Mouse (Mus musculus) hindbrain, embryonic 10.5 days (tissue): ENCODE data around the gene Tlr9. TPM values are rescaled to one million over a fixed set of nuclear protein-coding genes. Genes with fewer than 3 reads are reported as not detected.

Experiments used
- DNase-seq: peaks from one replicate; pipeline ENCODE4 v3.0.0-alpha.2; 2017; ENCODE audit warnings: low spot score
- H3K27ac ChIP-seq: fragments of 300-500 bp; sonication (generic); 2 replicates; pipeline ENCODE4 v1.5.1; 2016; ENCODE audit warnings: mild to moderate bottlenecking, moderate library complexity
- H3K27me3 ChIP-seq: fragments of 300-500 bp; sonication (generic); 2 replicates; pipeline ENCODE4 v1.6.1; 2016; ENCODE audit warnings: mild to moderate bottlenecking; ENCODE audit not compliant: poor library complexity, insufficient read depth, severe bottlenecking
- H3K36me3 ChIP-seq: fragments of 300-500 bp; sonication (generic); 2 replicates; pipeline ENCODE4 v1.6.1; 2016; ENCODE audit warnings: mild to moderate bottlenecking, moderate library complexity
- H3K4me1 ChIP-seq: fragments of 300-500 bp; sonication (generic); replicated peaks from 2 replicates; pipeline ENCODE4 v1.6.1; 2016; ENCODE audit warnings: mild to moderate bottlenecking
- H3K4me3 ChIP-seq: fragments of 300-500 bp; sonication (generic); 2 replicates; pipeline ENCODE4 v1.5.1; 2016; ENCODE audit warnings: mild to moderate bottlenecking, moderate library complexity
- H3K9me3 ChIP-seq: fragments of 300-500 bp; sonication (generic); 2 replicates; pipeline ENCODE4 v1.6.1; 2016; ENCODE audit warnings: mild to moderate bottlenecking, moderate library complexity
- WGBS: fragments of 180-500 bp; shearing (Covaris S2); methylation state at CpG from one replicate; pipeline ENCODE4 v1.1.7; 2016; 5-methylcytosine and 5-hydroxymethylcytosine counted together
- polyA plus RNA-seq: library from polyadenylated mRNA; unstranded; fragments of >200 nt; fragmentation: Nextera tagmentation; extraction: Ambion mirVana; gene quantifications from 2 replicates; pipeline ENCODE4 v1.2.1, GENCODE M21; 2016

Tlr9 gene
- polyA plus RNA-seq, 1 experiment from 2014 or later, result not detected

DNA sequence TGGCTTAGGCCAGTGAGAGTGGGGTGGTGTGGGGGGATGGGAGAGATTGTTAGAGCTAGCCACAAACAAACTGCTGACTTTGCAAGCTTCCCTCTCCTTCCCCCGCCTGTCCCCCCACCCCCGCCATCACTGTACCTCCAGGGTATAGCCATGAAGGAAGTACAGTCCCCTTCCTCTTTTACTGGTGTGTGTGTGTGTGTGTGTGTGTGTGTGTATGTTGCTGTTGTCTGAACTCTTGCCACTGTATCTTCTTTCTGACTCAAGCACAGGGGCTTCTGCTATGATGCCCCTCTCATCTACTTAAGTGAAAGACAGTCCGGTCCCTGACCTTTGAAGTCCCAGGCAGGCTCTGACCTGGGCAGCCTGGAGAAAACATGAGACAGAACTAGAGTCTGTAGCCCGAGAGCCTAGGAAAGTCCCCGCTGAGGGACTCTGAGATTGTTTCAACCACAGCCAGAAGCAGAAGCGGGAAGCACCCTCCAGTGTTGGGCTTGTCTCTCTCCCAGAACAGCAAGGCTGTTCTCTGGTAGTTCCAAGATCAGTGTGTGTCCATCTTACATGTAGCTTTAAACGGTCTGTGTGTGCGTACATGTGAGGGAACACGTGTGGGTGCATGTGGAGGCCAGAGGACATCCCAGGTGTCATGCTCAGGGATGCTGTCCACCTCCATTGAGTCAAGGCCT lies 7.8 kb downstream of the Tlr9 start:
- Histone ChIP-seq H3K4me1 (peaks cover 19% of the 10 kb centered on the region), H3K4me3 (no peak overlapping the region), H3K27me3 (peaks cover 22% of the 10 kb centered on the region), H3K9me3 (no peaks in the 10 kb centered on the region), H3K27ac (no peak overlapping the region), H3K36me3 (peaks cover 29% of the 10 kb centered on the region)
- no peak for DNase-seq
- WGBS, result 82% methylated on average over 9 of the region's 9 CpGs

DNA sequence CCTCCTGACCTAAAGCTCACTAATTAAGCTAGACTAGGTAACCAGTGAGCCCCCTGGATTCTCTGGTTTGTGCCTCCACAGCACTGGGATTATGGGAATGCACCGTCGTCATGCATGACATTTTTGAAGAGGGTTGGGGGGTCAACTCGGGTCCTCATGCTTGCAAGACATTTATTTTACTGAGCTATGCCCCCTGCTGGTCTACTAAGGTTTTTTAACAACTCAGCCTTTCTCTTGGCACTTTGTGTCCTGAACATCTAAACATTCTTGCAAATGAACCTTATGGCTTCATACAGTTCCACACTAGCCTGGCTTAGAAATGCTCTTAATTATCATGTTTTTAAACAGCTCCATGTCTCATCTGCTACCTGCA lies 8.3 kb downstream of the Tlr9 start:
- no peak for DNase-seq
- Histone ChIP-seq H3K27me3 (peaks cover 17% of the 10 kb centered on the region), H3K9me3 (no peaks in the 10 kb centered on the region), H3K27ac (no peak overlapping the region), H3K36me3 (peaks cover 35% of the 10 kb centered on the region), H3K4me1 (peaks cover 14% of the 10 kb centered on the region), H3K4me3 (no peak overlapping the region)
- 61% methylated on average over 3 of the region's 3 CpGs for WGBS

DNA sequence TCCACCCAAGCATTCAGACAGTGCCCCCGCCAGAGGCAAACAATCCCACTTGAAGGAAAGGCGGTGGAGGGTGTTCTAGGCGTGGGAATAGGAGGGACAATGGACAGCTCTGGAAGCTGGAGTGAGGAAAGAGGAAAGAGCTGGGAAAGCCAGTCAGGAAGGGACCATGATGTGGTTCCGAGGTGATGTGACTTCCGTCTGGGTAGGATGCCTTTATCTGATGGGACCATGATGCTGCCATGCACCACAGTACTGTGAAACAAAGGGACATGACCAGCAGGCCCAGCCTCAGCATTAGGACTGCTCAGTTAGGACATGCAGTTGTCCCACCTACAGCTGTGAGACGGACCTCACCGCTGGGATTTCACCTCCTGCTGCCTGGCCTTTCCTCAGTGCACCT lies 8.8 kb downstream of the Tlr9 start:
- H3K27ac ChIP-seq, result no peak overlapping the region
- no peak for DNase-seq
- H3K36me3 ChIP-seq, result peaks cover 40% of the 10 kb centered on the region
- no peaks in the 10 kb centered on the region for H3K9me3 ChIP-seq
- peaks cover 12% of the 10 kb centered on the region for H3K27me3 ChIP-seq
- H3K4me1 ChIP-seq, result peaks cover 9% of the 10 kb centered on the region
- H3K4me3 ChIP-seq, result no peak overlapping the region
- 82% methylated on average over 7 of the region's 7 CpGs for WGBS

DNA sequence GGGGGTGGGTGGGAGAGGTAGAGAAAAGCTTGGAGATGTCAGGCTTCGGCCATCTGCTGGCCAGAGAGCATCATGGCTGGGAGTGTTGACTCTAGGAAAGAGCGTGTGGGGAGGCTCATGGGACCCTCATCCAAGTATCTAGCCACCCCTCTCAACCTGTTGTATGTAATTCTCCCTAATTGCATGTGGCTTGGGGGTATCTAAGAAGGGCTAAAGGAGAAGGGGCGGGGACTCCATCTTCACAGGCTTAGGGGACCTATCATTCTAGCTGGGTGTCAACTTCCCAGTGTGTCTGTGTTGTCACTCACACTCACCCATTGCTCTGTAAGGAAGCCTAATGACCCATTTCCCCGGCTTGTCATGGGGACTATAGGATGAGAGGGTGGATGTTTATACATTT lies 9.4 kb downstream of the Tlr9 start:
- peaks cover 6% of the 10 kb centered on the region for H3K27me3 ChIP-seq
- DNase-seq, result no peak
- H3K36me3 ChIP-seq, result peaks cover 46% of the 10 kb centered on the region
- 89% methylated on average over 4 of the region's 4 CpGs for WGBS
- no peaks in the 10 kb centered on the region for H3K9me3 ChIP-seq
- H3K4me1 ChIP-seq, result peaks cover 3% of the 10 kb centered on the region; the same call in 1 of the 2 replicates
- H3K27ac ChIP-seq, result no peak overlapping the region
- no peak overlapping the region for H3K4me3 ChIP-seq

- WGBS, result 85% methylated on average over 3 of the region's 3 CpGs
- no peak for DNase-seq
- Histone ChIP-seq H3K36me3 (peaks cover 57% of the 10 kb centered on the region), H3K27ac (no peak overlapping the region), H3K4me1 (no peaks in the 10 kb centered on the region), H3K27me3 (no peaks in the 10 kb centered on the region), H3K9me3 (no peaks in the 10 kb centered on the region), H3K4me3 (no peak overlapping the region)
These were observed 10.6 kb downstream of the Tlr9 start for GRCm38 (mm10) chr9:106232956-106233355.

- Histone ChIP-seq H3K27me3 (no peaks in the 10 kb centered on the region), H3K4me3 (no peak overlapping the region), H3K9me3 (no peaks in the 10 kb centered on the region), H3K36me3 (peaks cover 67% of the 10 kb centered on the region), H3K4me1 (no peaks in the 10 kb centered on the region), H3K27ac (no peak overlapping the region)
- no peak for DNase-seq
- 80% methylated on average over 6 of the region's 6 CpGs for WGBS
These were observed 11.6 kb downstream of the Tlr9 start for GRCm38 (mm10) chr9:106233953-106234352.

DNA sequence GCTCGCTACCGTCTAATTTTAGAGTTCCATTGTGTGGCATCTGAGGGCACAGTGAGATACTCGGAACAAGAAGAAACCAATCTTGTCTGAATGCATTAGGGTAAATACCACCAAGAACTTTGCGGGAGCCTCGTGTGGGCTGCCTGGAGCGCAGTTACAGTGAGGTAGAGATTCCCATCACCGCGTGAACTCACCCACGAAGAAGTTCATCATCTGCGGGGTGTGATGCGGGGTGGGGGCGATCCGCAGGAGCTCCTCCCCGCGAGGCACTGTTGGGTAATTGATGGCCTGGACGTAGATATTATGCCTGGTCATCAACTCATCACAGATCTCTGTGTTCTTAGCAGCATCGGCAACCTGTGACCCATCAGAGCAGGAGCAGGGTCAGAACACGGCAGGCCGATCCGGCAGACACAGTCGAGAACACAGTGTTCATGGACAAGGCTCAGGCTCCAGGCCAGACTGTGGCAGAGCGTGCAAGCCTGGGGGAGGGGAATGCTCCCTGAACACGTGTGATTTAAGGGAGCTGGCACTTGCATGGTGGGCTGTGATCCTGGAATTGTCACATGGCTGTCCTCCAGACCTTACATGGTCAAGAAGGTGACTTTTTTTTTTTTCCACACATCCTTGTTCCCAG lies 12.9 kb downstream of the Tlr9 start:
- Histone ChIP-seq H3K27ac (no peak overlapping the region), H3K9me3 (no peaks in the 10 kb centered on the region), H3K4me1 (no peaks in the 10 kb centered on the region), H3K27me3 (no peaks in the 10 kb centered on the region), H3K4me3 (no peak overlapping the region), H3K36me3 (peaks cover 81% of the 10 kb centered on the region)
- WGBS, result 94% methylated on average over 23 of the region's 23 CpGs
- no peak for DNase-seq

DNA sequence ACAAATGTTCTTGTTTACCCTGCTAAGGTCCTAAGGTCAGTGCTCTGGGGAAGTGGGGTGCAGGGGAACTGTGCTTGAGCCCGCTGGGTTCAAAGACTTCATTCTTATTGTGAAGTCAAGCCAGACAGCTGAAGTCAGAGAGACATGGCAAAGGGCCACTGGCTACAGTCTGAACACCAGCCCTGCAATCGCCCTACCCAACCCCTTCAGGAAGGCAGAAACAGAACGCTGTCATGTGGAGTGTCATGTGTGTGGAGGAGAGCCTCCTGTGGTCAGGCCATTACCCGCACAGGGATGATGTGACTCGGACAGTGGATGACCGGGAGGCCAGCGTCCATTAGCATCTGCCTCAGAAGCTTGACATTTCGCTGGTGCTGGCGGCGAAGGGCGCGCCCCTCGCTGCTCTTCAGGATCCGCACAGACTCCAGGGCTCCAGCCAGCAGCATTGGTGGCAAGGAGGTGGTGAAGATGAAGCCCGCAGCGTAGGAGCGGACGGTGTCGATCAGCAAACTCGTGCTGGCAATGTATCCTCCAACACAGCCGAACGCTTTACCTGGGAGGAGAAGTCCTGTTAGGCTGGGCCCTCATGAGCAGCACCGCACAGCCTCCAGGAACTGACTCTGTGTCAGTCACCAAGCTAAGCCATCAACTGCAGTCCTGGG lies 13.9 kb downstream of the Tlr9 start:
- Histone ChIP-seq H3K4me3 (no peak overlapping the region), H3K27ac (no peak overlapping the region), H3K36me3 (peaks cover 90% of the 10 kb centered on the region), H3K9me3 (no peaks in the 10 kb centered on the region), H3K4me1 (no peaks in the 10 kb centered on the region), H3K27me3 (no peaks in the 10 kb centered on the region)
- 91% methylated on average over 23 of the region's 23 CpGs for WGBS
- DNase-seq, result no peak

- no peak overlapping the region for H3K27ac ChIP-seq
- no peaks in the 10 kb centered on the region for H3K27me3 ChIP-seq
- H3K36me3 ChIP-seq, result peaks cover 96% of the 10 kb centered on the region
- no peak overlapping the region for H3K4me3 ChIP-seq
- H3K9me3 ChIP-seq, result no peaks in the 10 kb centered on the region
- 89% methylated on average over 3 of the region's 3 CpGs for WGBS
- H3K4me1 ChIP-seq, result no peaks in the 10 kb centered on the region
- no peak for DNase-seq
These were observed 14.4 kb downstream of the Tlr9 start for GRCm38 (mm10) chr9:106236818-106237211.

DNA sequence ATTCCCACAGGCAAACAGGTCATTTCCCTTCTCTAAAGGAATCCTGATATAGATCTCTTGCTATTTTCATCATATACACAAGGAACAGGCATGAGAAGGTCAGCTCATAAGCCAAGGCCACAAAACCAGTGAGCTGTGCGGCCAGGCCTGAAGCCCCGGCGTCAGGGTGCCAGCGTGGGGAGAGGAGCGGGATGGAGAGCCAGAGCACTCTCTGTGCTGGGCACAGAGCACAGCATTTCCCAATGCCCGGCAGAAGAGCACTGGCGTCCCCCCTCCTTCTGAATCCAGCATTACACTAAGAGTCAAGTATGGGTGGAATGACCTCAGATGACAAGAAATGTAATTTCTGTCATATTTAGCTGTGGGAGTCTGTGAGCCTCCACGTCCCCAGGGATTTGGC lies 15.0 kb downstream of the Tlr9 start:
- no peak overlapping the region for H3K27ac ChIP-seq
- no peaks in the 10 kb centered on the region for H3K9me3 ChIP-seq
- no peak for DNase-seq
- no peaks in the 10 kb centered on the region for H3K27me3 ChIP-seq
- WGBS, result 88% methylated on average over 8 of the region's 8 CpGs
- peaks cover 100% of the 10 kb centered on the region for H3K36me3 ChIP-seq
- no peak overlapping the region for H3K4me3 ChIP-seq
- H3K4me1 ChIP-seq, result no peaks in the 10 kb centered on the region

DNA sequence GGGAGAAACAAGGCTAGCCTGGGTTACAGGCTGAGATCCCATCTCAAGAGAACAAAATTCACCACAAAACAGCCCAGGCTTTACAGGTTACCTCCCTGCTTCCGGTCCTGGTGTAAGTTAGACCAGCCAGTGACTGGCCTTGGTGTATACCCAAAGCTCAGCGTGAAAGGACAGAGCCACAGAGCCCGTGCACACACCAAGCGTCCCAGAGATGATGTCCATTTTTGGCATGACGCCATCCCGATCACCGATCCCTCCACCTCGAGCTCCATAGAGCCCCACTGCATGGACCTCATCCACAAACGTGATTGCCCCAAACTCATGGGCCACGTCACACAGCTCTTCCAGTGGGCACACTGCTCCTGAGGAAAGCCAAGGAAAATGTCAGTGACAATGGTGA lies 15.5 kb downstream of the Tlr9 start:
- no peak overlapping the region for H3K4me3 ChIP-seq
- no peaks in the 10 kb centered on the region for H3K9me3 ChIP-seq
- H3K27ac ChIP-seq, result no peak overlapping the region
- no peak for DNase-seq
- no peaks in the 10 kb centered on the region for H3K27me3 ChIP-seq
- H3K36me3 ChIP-seq, result peaks cover 100% of the 10 kb centered on the region
- H3K4me1 ChIP-seq, result 0 out of 2 replicates have a peak, but pooled peaks cover under 1% of the 10 kb centered on the region
- WGBS, result 93% methylated on average over 10 of the region's 10 CpGs

DNA sequence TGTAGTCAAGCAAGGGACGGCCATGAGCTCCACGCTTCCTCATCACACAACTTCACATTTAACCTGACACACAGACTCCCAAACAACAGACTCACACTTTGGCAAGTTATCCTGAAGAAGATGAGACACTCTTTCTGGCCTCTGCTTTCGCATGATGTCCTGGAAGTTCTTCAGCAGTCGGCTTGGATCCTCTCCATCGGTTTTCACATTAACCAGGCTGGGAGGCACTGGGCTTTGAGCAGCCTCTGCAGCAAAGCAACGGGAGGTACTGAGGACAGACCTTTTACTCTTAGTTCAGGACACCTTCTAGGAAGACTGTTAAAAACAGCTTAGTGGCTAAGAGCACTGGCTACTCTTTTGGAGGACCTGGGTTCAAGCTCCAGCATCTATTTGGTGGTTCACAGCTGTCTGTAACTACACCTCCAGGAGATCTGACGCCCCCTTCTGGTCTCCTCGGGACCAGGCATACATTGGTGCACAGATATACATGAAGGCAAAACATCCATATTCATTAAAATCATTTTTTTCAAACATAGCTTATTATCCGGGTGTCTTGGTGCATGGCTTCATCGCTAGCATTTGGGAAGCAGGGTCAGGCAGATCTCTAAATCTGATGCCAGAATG lies 19.3 kb downstream of the Tlr9 start:
- Histone ChIP-seq H3K36me3 (peaks cover 71% of the 10 kb centered on the region), H3K9me3 (no peaks in the 10 kb centered on the region), H3K4me3 (no peak overlapping the region), H3K4me1 (peaks cover 13% of the 10 kb centered on the region), H3K27me3 (no peaks in the 10 kb centered on the region), H3K27ac (no peak overlapping the region)
- WGBS, result 91% methylated on average over 10 of the region's 10 CpGs
- DNase-seq, result no peak
